Mouse (Mus musculus): ENCODE measurements around the gene Tob2. TPM values are rescaled to one million over a fixed set of nuclear protein-coding genes. Genes with fewer than 3 reads are reported as not detected.
A peak's percentile ranks its signal among the peaks of the same experiment; 100 is the strongest.

The Tob2 gene
- polyA plus RNA-seq, 1 experiment from 2014 or later: 10.7 TPM

GRCm38 (mm10) chr15:81810150-81810549, 48.4 kb downstream of the Tob2 start:
- Histone ChIP-seq H3K27ac (replicated peaks; ENCODE audit: low read depth, low read length) (peak overlapping the region; percentile 39; the same call in 1 of the 2 replicates), H3K4me1 (ENCODE audit: control insufficient read depth, insufficient read depth, low read length) (no peaks in the 10 kb centered on the region), H3K27me3 (ENCODE audit: control insufficient read depth, insufficient read depth, low read length) (no peaks in the 10 kb centered on the region), H3K9ac (replicated peaks; ENCODE audit: low read length) (peak overlapping the region; percentile 10), H3K4me2 (ENCODE audit: low read depth, low read length) (peak overlapping the region; percentile 69), H3K4me3 (ENCODE audit: low read depth, low read length) (peak overlapping the region; percentile 73), H3K36me3 (replicated peaks; ENCODE audit: control insufficient read depth, insufficient read depth, low read depth, low read length) (0 out of 2 replicates have a peak, but pooled peaks cover 2% of the 10 kb centered on the region), H3K9me3 (replicated peaks; ENCODE audit: control insufficient read depth, low read length) (no peaks in the 10 kb centered on the region)
- DNase-seq (ENCODE audit: low spot score) (peak; percentile 64), ATAC-seq (replicated peaks; ENCODE audit: insufficient number of reproducible peaks, low FRiP score, low TSS enrichment, low read depth) (no peak)
- under 1% methylated on average over 10 of the region's 10 CpGs for WGBS

DNA sequence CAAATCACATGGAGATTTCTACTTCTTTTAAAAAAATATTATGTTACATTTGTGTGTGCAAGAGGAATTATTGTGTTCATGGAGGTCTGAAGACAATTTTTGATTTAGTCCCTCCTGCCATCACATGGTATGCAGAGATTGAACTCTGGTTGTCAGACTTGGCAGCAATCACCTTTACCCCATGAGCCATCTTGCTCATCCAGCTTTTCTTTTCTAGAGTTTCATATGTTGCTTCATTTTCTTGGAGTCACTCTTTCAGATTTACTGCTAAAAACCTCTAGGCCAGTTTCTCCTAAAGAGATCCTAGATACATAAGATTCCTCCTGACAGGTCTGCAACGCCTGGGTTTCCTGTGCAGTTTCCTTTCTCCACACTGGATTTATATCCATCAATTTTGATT, 49.0 kb downstream of the Tob2 start:
- ATAC-seq (replicated peaks; ENCODE audit: insufficient number of reproducible peaks, low FRiP score, low TSS enrichment, low read depth): no peak
- H3K9ac ChIP-seq (replicated peaks; ENCODE audit: low read length): no peak overlapping the region
- H3K9me3 ChIP-seq (replicated peaks; ENCODE audit: control insufficient read depth, low read length): no peaks in the 10 kb centered on the region
- no peaks in the 10 kb centered on the region for H3K27me3 ChIP-seq (ENCODE audit: control insufficient read depth, insufficient read depth, low read length)
- H3K27ac ChIP-seq (replicated peaks; ENCODE audit: low read depth, low read length): no peak overlapping the region
- H3K4me2 ChIP-seq (ENCODE audit: low read depth, low read length): peak overlapping the region; percentile 69; the same call in 1 of the 2 replicates
- H3K4me3 ChIP-seq (ENCODE audit: low read depth, low read length): no peak overlapping the region
- no peak for DNase-seq (ENCODE audit: low spot score)
- H3K36me3 ChIP-seq (replicated peaks; ENCODE audit: control insufficient read depth, insufficient read depth, low read depth, low read length): no peaks in the 10 kb centered on the region
- H3K4me1 ChIP-seq (ENCODE audit: control insufficient read depth, insufficient read depth, low read length): no peaks in the 10 kb centered on the region
- 59% methylated on average over 1 of the region's 1 CpGs for WGBS

DNA sequence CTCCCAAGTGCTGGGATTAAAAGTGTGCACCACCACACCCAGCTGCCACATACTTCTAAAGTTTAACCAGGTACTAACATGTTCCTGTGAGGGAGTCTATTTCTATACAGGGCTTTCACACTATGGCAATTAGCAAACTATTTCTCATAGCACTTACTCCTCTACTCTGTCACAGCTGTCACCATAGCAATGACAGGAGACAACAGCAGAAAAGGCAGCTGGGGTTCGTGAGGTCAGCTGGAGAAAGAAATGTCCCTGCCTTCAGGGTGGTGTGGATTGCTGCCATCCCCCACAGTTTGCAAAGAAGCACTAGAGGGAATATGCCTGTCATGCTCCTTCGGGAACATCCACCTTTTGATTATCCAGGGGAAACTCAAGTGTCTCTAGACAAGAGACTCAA, 49.8 kb downstream of the Tob2 start:
- no peaks in the 10 kb centered on the region for H3K27me3 ChIP-seq (ENCODE audit: control insufficient read depth, insufficient read depth, low read length)
- 0 out of 2 replicates have a peak overlapping the region, but pooled peaks have one; percentile 3 for H3K9ac ChIP-seq (replicated peaks; ENCODE audit: low read length)
- H3K4me1 ChIP-seq (ENCODE audit: control insufficient read depth, insufficient read depth, low read length): no peaks in the 10 kb centered on the region

GRCm38 (mm10) chr15:81806621-81807404, 51.8 kb downstream of the Tob2 start:
- no peak overlapping the region for H3K9ac ChIP-seq (replicated peaks; ENCODE audit: low read length)
- H3K9me3 ChIP-seq (replicated peaks; ENCODE audit: control insufficient read depth, low read length): no peaks in the 10 kb centered on the region
- no peak overlapping the region for H3K4me2 ChIP-seq (ENCODE audit: low read depth, low read length)
- DNase-seq (ENCODE audit: low spot score) (no peak), ATAC-seq (replicated peaks; ENCODE audit: insufficient number of reproducible peaks, low FRiP score, low TSS enrichment, low read depth) (no peak)
- WGBS: 69% methylated on average over 4 of the region's 4 CpGs
- no peak overlapping the region for H3K4me3 ChIP-seq (ENCODE audit: low read depth, low read length)
- no peaks in the 10 kb centered on the region for H3K27me3 ChIP-seq (ENCODE audit: control insufficient read depth, insufficient read depth, low read length)
- H3K27ac ChIP-seq (replicated peaks; ENCODE audit: low read depth, low read length): no peak overlapping the region
- H3K36me3 ChIP-seq (replicated peaks; ENCODE audit: control insufficient read depth, insufficient read depth, low read depth, low read length): no peaks in the 10 kb centered on the region
- peaks cover 8% of the 10 kb centered on the region for H3K4me1 ChIP-seq (ENCODE audit: control insufficient read depth, insufficient read depth, low read length)

More for the DNA sequence above, 49.8 kb downstream of the Tob2 start:
- Histone ChIP-seq H3K4me3 (ENCODE audit: low read depth, low read length) (no peak overlapping the region), H3K9me3 (replicated peaks; ENCODE audit: control insufficient read depth, low read length) (no peaks in the 10 kb centered on the region), H3K4me2 (ENCODE audit: low read depth, low read length) (no peak overlapping the region), H3K36me3 (replicated peaks; ENCODE audit: control insufficient read depth, insufficient read depth, low read depth, low read length) (no peaks in the 10 kb centered on the region), H3K27ac (replicated peaks; ENCODE audit: low read depth, low read length) (no peak overlapping the region)
- no peak for DNase-seq (ENCODE audit: low spot score)
- no peak for ATAC-seq (replicated peaks; ENCODE audit: insufficient number of reproducible peaks, low FRiP score, low TSS enrichment, low read depth)
- WGBS: 63% methylated on average over 2 of the region's 2 CpGs

DNA sequence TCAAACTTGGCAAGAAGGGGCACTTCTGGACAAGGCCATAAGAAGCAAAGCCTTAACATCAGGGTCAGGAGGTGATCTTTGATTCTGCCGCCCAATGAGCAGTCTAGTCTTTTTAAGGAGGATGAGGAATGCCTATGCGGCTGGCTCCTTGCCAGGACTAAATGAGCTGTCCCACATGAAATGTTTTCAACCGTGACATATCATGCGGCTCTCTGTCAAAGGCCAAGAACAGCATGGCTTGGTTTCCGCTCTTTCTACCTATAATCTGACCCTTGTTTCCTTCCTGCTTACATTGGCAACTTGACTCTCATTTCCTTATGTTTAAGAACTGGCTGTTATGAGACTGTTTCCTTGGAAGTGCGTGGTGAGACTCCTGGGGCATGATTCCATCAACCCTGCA, 53.0 kb downstream of the Tob2 start:
- peak; percentile 36 for DNase-seq (ENCODE audit: low spot score)
- Histone ChIP-seq H3K36me3 (replicated peaks; ENCODE audit: control insufficient read depth, insufficient read depth, low read depth, low read length) (no peaks in the 10 kb centered on the region), H3K27ac (replicated peaks; ENCODE audit: low read depth, low read length) (no peak overlapping the region), H3K4me1 (ENCODE audit: control insufficient read depth, insufficient read depth, low read length) (peaks cover 8% of the 10 kb centered on the region), H3K4me3 (ENCODE audit: low read depth, low read length) (no peak overlapping the region), H3K9ac (replicated peaks; ENCODE audit: low read length) (no peak overlapping the region), H3K9me3 (replicated peaks; ENCODE audit: control insufficient read depth, low read length) (no peaks in the 10 kb centered on the region), H3K27me3 (ENCODE audit: control insufficient read depth, insufficient read depth, low read length) (no peaks in the 10 kb centered on the region), H3K4me2 (ENCODE audit: low read depth, low read length) (no peak overlapping the region)
- ATAC-seq (replicated peaks; ENCODE audit: insufficient number of reproducible peaks, low FRiP score, low TSS enrichment, low read depth): no peak
- WGBS: 59% methylated on average over 6 of the region's 6 CpGs

DNA sequence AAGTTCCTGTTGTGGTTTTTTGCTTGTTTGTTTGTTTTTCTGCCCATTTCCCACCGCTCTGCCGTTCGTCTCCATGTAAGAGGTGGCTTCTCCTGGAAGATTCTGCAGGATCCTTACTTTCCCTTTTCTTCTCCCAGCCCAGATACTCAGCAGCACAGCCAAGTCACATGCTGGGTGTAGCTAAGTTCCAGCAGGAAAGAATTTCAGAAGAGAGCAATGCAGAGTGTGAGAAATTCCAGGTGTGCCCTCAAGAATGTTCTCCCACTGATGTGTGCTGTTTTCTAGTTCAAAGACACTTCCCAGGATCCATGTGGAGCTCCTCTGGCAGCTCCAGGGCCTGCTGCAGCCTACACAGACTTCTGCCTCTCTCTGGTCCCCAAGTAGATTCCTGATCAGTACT, 53.7 kb downstream of the Tob2 start:
- Histone ChIP-seq H3K27me3 (ENCODE audit: control insufficient read depth, insufficient read depth, low read length) (no peaks in the 10 kb centered on the region), H3K27ac (replicated peaks; ENCODE audit: low read depth, low read length) (no peak overlapping the region), H3K4me2 (ENCODE audit: low read depth, low read length) (no peak overlapping the region), H3K9ac (replicated peaks; ENCODE audit: low read length) (no peak overlapping the region), H3K4me3 (ENCODE audit: low read depth, low read length) (no peak overlapping the region), H3K4me1 (ENCODE audit: control insufficient read depth, insufficient read depth, low read length) (peaks cover 8% of the 10 kb centered on the region), H3K36me3 (replicated peaks; ENCODE audit: control insufficient read depth, insufficient read depth, low read depth, low read length) (no peaks in the 10 kb centered on the region), H3K9me3 (replicated peaks; ENCODE audit: control insufficient read depth, low read length) (no peaks in the 10 kb centered on the region)
- 86% methylated on average over 3 of the region's 3 CpGs for WGBS
- DNase-seq (ENCODE audit: low spot score) (no peak), ATAC-seq (replicated peaks; ENCODE audit: insufficient number of reproducible peaks, low FRiP score, low TSS enrichment, low read depth) (no peak)

DNA sequence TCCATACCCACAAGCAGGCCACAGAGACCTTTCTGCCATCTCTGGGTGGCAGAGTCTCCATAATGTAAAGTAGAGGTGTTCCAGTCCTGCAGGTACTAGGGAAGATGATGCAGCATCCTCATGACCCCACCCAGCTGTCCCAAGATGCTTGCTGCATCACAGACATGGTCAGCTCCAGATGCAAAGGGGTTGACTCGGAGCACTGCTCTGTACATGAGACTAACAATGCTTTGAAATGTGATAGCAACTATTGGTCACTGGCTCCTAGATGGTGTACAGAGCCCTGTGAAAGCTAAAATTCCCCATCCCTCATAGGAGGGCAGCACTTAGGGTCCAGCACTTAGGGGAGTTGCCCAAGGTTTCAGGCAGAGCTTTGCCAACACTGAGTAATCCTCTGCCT, 54.4 kb downstream of the Tob2 start:
- no peaks in the 10 kb centered on the region for H3K9me3 ChIP-seq (replicated peaks; ENCODE audit: control insufficient read depth, low read length)
- no peak overlapping the region for H3K27ac ChIP-seq (replicated peaks; ENCODE audit: low read depth, low read length)
- H3K27me3 ChIP-seq (ENCODE audit: control insufficient read depth, insufficient read depth, low read length): no peaks in the 10 kb centered on the region
- H3K4me2 ChIP-seq (ENCODE audit: low read depth, low read length): no peak overlapping the region
- DNase-seq (ENCODE audit: low spot score): no peak
- 58% methylated on average over 1 of the region's 1 CpGs for WGBS
- peaks cover 8% of the 10 kb centered on the region for H3K4me1 ChIP-seq (ENCODE audit: control insufficient read depth, insufficient read depth, low read length)
- no peak overlapping the region for H3K9ac ChIP-seq (replicated peaks; ENCODE audit: low read length)
- no peak for ATAC-seq (replicated peaks; ENCODE audit: insufficient number of reproducible peaks, low FRiP score, low TSS enrichment, low read depth)
- H3K4me3 ChIP-seq (ENCODE audit: low read depth, low read length): no peak overlapping the region
- no peaks in the 10 kb centered on the region for H3K36me3 ChIP-seq (replicated peaks; ENCODE audit: control insufficient read depth, insufficient read depth, low read depth, low read length)

GRCm38 (mm10) chr15:81803425-81803951, 55.1 kb downstream of the Tob2 start:
- ATAC-seq (replicated peaks; ENCODE audit: insufficient number of reproducible peaks, low FRiP score, low TSS enrichment, low read depth) (no peak), DNase-seq (ENCODE audit: low spot score) (no peak)
- no peaks in the 10 kb centered on the region for H3K36me3 ChIP-seq (replicated peaks; ENCODE audit: control insufficient read depth, insufficient read depth, low read depth, low read length)
- H3K9ac ChIP-seq (replicated peaks; ENCODE audit: low read length): no peak overlapping the region
- peaks cover 8% of the 10 kb centered on the region for H3K4me1 ChIP-seq (ENCODE audit: control insufficient read depth, insufficient read depth, low read length)
- H3K4me2 ChIP-seq (ENCODE audit: low read depth, low read length): no peak overlapping the region
- WGBS: 70% methylated on average over 4 of the region's 4 CpGs
- H3K27ac ChIP-seq (replicated peaks; ENCODE audit: low read depth, low read length): no peak overlapping the region
- H3K4me3 ChIP-seq (ENCODE audit: low read depth, low read length): no peak overlapping the region
- H3K27me3 ChIP-seq (ENCODE audit: control insufficient read depth, insufficient read depth, low read length): no peaks in the 10 kb centered on the region
- H3K9me3 ChIP-seq (replicated peaks; ENCODE audit: control insufficient read depth, low read length): no peaks in the 10 kb centered on the region

Data from embryonic facial prominence, embryonic 11.5 days (tissue).